22 mouse cellular contexts compared by ENCODE assay signal in genomic region chr8:112922789-112923188, GRCm38 (mm10).
DNase-seq lines count a peak whose midpoint lies in the region; ATAC-seq lines count a peak whose summit lies in the region.
"Had no signal": no experiment of that assay in that cellular context is flagged by ENCODE, and none has a peak within 500 bp of the region (broad histone marks: within the 10 kb centered on the region; RNA-seq: fewer than 3 reads in every experiment).

No protein-coding gene starts in this region.

- no peaks in the 10 kb centered on the region for H3K9me3 ChIP-seq in embryonic facial prominence, embryonic 12.5 days
- no peaks in the 10 kb centered on the region for H3K9me3 ChIP-seq in embryonic facial prominence, embryonic 10.5 days
- no peaks in the 10 kb centered on the region for H3K9me3 ChIP-seq in neural tube, embryonic 11.5 days (ENCODE audit: control insufficient read depth, low read length)
- H3K9me3 ChIP-seq: heart, embryonic 12.5 days; heart, embryonic 15.5 days; hindbrain, embryonic 10.5 days; hindbrain, embryonic 15.5 days had no signal

- 0 out of 2 replicates have a peak, but pooled peaks have one; percentile 35 for ATAC-seq in embryonic facial prominence, embryonic 12.5 days (ENCODE audit: insufficient number of reproducible peaks, insufficient read depth, low FRiP score, low TSS enrichment)
- ATAC-seq in neural tube, embryonic 11.5 days (ENCODE audit: insufficient read depth, low FRiP score, low TSS enrichment) = no peak
- ATAC-seq in megakaryocyte-erythroid progenitor cell, adult 5-6 weeks (replicated peaks; ENCODE audit: low FRiP score, low TSS enrichment, poor library complexity, severe bottlenecking) = no peak
- ATAC-seq: CD4-positive, CD25-positive, alpha-beta regulatory T cell, adult 4 months had no signal

- H3K36me3 ChIP-seq in embryonic facial prominence, embryonic 12.5 days = no peaks in the 10 kb centered on the region
- no peaks in the 10 kb centered on the region for H3K36me3 ChIP-seq in embryonic facial prominence, embryonic 10.5 days (replicated peaks)
- H3K36me3 ChIP-seq in neural tube, embryonic 11.5 days (ENCODE audit: control insufficient read depth, insufficient read depth, low read length) = no peaks in the 10 kb centered on the region
- H3K36me3 ChIP-seq: heart, embryonic 12.5 days; heart, embryonic 15.5 days; hindbrain, embryonic 10.5 days; hindbrain, embryonic 15.5 days had no signal

- no peaks in the 10 kb centered on the region for H3K4me1 ChIP-seq in embryonic facial prominence, embryonic 12.5 days
- no peaks in the 10 kb centered on the region for H3K4me1 ChIP-seq in embryonic facial prominence, embryonic 10.5 days
- no peaks in the 10 kb centered on the region for H3K4me1 ChIP-seq in neural tube, embryonic 11.5 days (ENCODE audit: control insufficient read depth, insufficient read depth, low read length)
- H3K4me1 ChIP-seq: heart, embryonic 12.5 days; heart, embryonic 15.5 days; hindbrain, embryonic 10.5 days; hindbrain, embryonic 15.5 days had no signal

- no peak overlapping the region for H3K9ac ChIP-seq in embryonic facial prominence, embryonic 12.5 days
- H3K9ac ChIP-seq in neural tube, embryonic 11.5 days (ENCODE audit: low read length) = no peak overlapping the region
- H3K9ac ChIP-seq: heart, embryonic 12.5 days; heart, embryonic 15.5 days; hindbrain, embryonic 15.5 days had no signal

- no peak overlapping the region for H3K27ac ChIP-seq in embryonic facial prominence, embryonic 12.5 days
- no peak overlapping the region for H3K27ac ChIP-seq in embryonic facial prominence, embryonic 10.5 days (replicated peaks)
- H3K27ac ChIP-seq in neural tube, embryonic 11.5 days (ENCODE audit: low read depth, low read length) = 0 out of 2 replicates have a peak overlapping the region, but pooled peaks have one; percentile 53
- H3K27ac ChIP-seq: heart, embryonic 15.5 days; hindbrain, embryonic 10.5 days; hindbrain, embryonic 15.5 days had no signal

- no peak overlapping the region for H3K4me2 ChIP-seq in embryonic facial prominence, embryonic 12.5 days (replicated peaks)
- H3K4me2 ChIP-seq in neural tube, embryonic 11.5 days (ENCODE audit: low read depth) = no peak overlapping the region
- H3K4me2 ChIP-seq: heart, embryonic 12.5 days; heart, embryonic 15.5 days; hindbrain, embryonic 15.5 days had no signal

- no peak overlapping the region for H3K4me3 ChIP-seq in embryonic facial prominence, embryonic 12.5 days
- H3K4me3 ChIP-seq in embryonic facial prominence, embryonic 10.5 days = no peak overlapping the region
- H3K4me3 ChIP-seq in neural tube, embryonic 11.5 days (ENCODE audit: low read depth, low read length) = no peak overlapping the region
- H3K4me3 ChIP-seq: heart, embryonic 12.5 days; heart, embryonic 15.5 days; hindbrain, embryonic 10.5 days; hindbrain, embryonic 15.5 days had no signal

- DNase-seq in embryonic facial prominence, embryonic 10.5 days (ENCODE audit: low spot score) = no peak
- DNase-seq in neural tube, embryonic 11.5 days (ENCODE audit: low spot score) = no peak
- no peak for DNase-seq in neural tube, embryonic 10.5 days (ENCODE audit: extremely low spot score, low spot score)
- peak; percentile 40 for DNase-seq in Muller cell, postnatal 12 days (ENCODE audit: inconsistent ontology term)
- DNase-seq in natural killer cell, adult 2 months (ENCODE audit: low spot score in 2 of 2) = no peak
- DNase-seq: adrenal gland, postnatal 10 days; adrenal gland, postnatal 36 days; B cell, adult 2 months; cerebellum, adult 18-20 months; cerebellum, adult 9-10 months; cerebellum, postnatal 14 days; gastrocnemius, postnatal 25 days; heart, adult 18-20 months; heart, postnatal 10 days; heart, postnatal 36 days had no signal

- no peaks in the 10 kb centered on the region for H3K27me3 ChIP-seq in embryonic facial prominence, embryonic 12.5 days
- no peaks in the 10 kb centered on the region for H3K27me3 ChIP-seq in embryonic facial prominence, embryonic 10.5 days (replicated peaks; ENCODE audit: low read depth, poor library complexity, severe bottlenecking)
- H3K27me3 ChIP-seq in neural tube, embryonic 11.5 days (ENCODE audit: control insufficient read depth, insufficient read depth, low read length) = no peaks in the 10 kb centered on the region
- H3K27me3 ChIP-seq: heart, embryonic 12.5 days; heart, embryonic 15.5 days; hindbrain, embryonic 15.5 days had no signal

- WGBS in embryonic facial prominence, embryonic 12.5 days = 85% methylated on average over 5 of the region's 5 CpGs
- WGBS in embryonic facial prominence, embryonic 10.5 days = 84% methylated on average over 5 of the region's 5 CpGs
- 85% methylated on average over 5 of the region's 5 CpGs for WGBS in neural tube, embryonic 11.5 days
